Mouse (Mus musculus) E14TG2a.4 (cell line): ENCODE data around the gene Cic.

ENCODE experiments used
- CTCF ChIP-seq: conservative IDR thresholded peaks from 2 replicates; pipeline ENCODE4 v1.5.1; 2014; ENCODE audit warnings: low read length
- NANOG ChIP-seq: IDR thresholded peaks from 2 replicates; pipeline ENCODE4 v1.6.1; 2014; ENCODE audit warnings: borderline replicate concordance, low read length, mixed read lengths
- POU5F1 ChIP-seq: IDR thresholded peaks from 2 replicates; pipeline ENCODE4 v1.6.1; 2014; ENCODE audit warnings: low read length, borderline replicate concordance

GRCm38 (mm10) chr7:25241062-25241461, 26.4 kb upstream of the Cic start:
- no peak; the same call in 1 of the 2 replicates for TF ChIP-seq CTCF
- TF ChIP-seq POU5F1: no peak
- TF ChIP-seq NANOG: no peak
